Comparison of ENCODE assay signal across 7 mouse cellular contexts in genomic region chr1:167284837-167285319, GRCm38 (mm10). TPM values are rescaled to one million over a fixed set of nuclear protein-coding genes. Genes with fewer than 3 reads are reported as not detected.
DNase-seq lines count a peak whose midpoint lies in the region; ATAC-seq lines count a peak whose summit lies in the region.

No protein-coding gene starts in this region.

- H3K9me3 ChIP-seq in limb, embryonic 13.5 days: no peaks in the 10 kb centered on the region
- no peaks in the 10 kb centered on the region for H3K9me3 ChIP-seq in midbrain, embryonic 15.5 days

- H3K4me1 ChIP-seq in limb, embryonic 13.5 days: peaks cover 21% of the 10 kb centered on the region
- H3K4me1 ChIP-seq in midbrain, embryonic 15.5 days: peaks cover 31% of the 10 kb centered on the region

- peaks cover 6% of the 10 kb centered on the region; the same call in 1 of the 2 replicates for H3K27me3 ChIP-seq in limb, embryonic 13.5 days
- no peaks in the 10 kb centered on the region for H3K27me3 ChIP-seq in midbrain, embryonic 15.5 days (replicated peaks)

- H3K4me2 ChIP-seq in limb, embryonic 13.5 days (replicated peaks): peak overlapping the region; percentile 78
- H3K4me2 ChIP-seq in midbrain, embryonic 15.5 days: peak overlapping the region; percentile 74

- WGBS in limb, embryonic 13.5 days: under 1% methylated on average over 51 of the region's 51 CpGs
- WGBS in midbrain, embryonic 15.5 days: under 1% methylated on average over 51 of the region's 51 CpGs

- peak; percentile 88 for DNase-seq in adrenal gland, adult 8-10 months
- DNase-seq in embryo, embryonic 9.5 days (ENCODE audit: extremely low spot score): peak; percentile 94
- DNase-seq in kidney, adult 11 months: peak; percentile 90
- peak; percentile 57 to 67 for DNase-seq in spleen, adult 18-20 months

- ATAC-seq in granulocyte monocyte progenitor cell, adult 5-6 weeks (replicated peaks; ENCODE audit: poor library complexity, severe bottlenecking): peak; percentile 49
- peak; percentile 94 for ATAC-seq in limb, embryonic 13.5 days (ENCODE audit: low FRiP score, low read depth)
- ATAC-seq in midbrain, embryonic 15.5 days (replicated peaks): peak; percentile 91

- peaks cover 4% of the 10 kb centered on the region; the same call in 1 of the 2 replicates for H3K36me3 ChIP-seq in limb, embryonic 13.5 days
- no peaks in the 10 kb centered on the region for H3K36me3 ChIP-seq in midbrain, embryonic 15.5 days (replicated peaks)

- peak overlapping the region; percentile 94 for H3K27ac ChIP-seq in limb, embryonic 13.5 days
- H3K27ac ChIP-seq in midbrain, embryonic 15.5 days: peak overlapping the region; percentile 97

- H3K9ac ChIP-seq in limb, embryonic 13.5 days: peak overlapping the region; percentile 91
- peak overlapping the region; percentile 85 for H3K9ac ChIP-seq in midbrain, embryonic 15.5 days

- peak overlapping the region; percentile 87 for H3K4me3 ChIP-seq in limb, embryonic 13.5 days
- H3K4me3 ChIP-seq in midbrain, embryonic 15.5 days: peak overlapping the region; percentile 88

RNA-seq across cellular contexts. Expression of gene Uck2, which starts 0.2 kb away (rescaled TPM):
- 10 to 100 TPM; 30.9 to 55.9 (median 45.0) TPM for total RNA-seq in adrenal gland, adult 8-10 months (2022)
- total RNA-seq in granulocyte monocyte progenitor cell, adult 5-6 weeks (2014; fragmentation: Nextera tagmentation): 181 and 224 TPM in 2 replicates
- 223 and 286 TPM in 2 replicates for total RNA-seq in granulocyte monocyte progenitor cell, adult 5-6 weeks (2017)
- 78.3 and 83.2 TPM in 2 replicates for polyA plus RNA-seq in limb, embryonic 13.5 days (2015; fragmentation: Nextera tagmentation; extraction: Ambion mirVana)
- 50.1 and 50.9 TPM in 2 replicates for polyA plus RNA-seq in midbrain, embryonic 15.5 days (2015; fragmentation: Nextera tagmentation; extraction: Ambion mirVana)

RNA-seq across cellular contexts. Expression of gene Tmco1, which starts 23.3 kb away (rescaled TPM):
- 100 to 1,000 TPM; 145 to 176 (median 155) TPM for total RNA-seq in adrenal gland, adult 8-10 months (2022)
- 97.6 and 127 TPM in 2 replicates for total RNA-seq in granulocyte monocyte progenitor cell, adult 5-6 weeks (2014; fragmentation: Nextera tagmentation)
- total RNA-seq in granulocyte monocyte progenitor cell, adult 5-6 weeks (2017): 170 and 172 TPM in 2 replicates
- 80.4 and 81.8 TPM in 2 replicates for polyA plus RNA-seq in limb, embryonic 13.5 days (2015; fragmentation: Nextera tagmentation; extraction: Ambion mirVana)
- polyA plus RNA-seq in midbrain, embryonic 15.5 days (2015; fragmentation: Nextera tagmentation; extraction: Ambion mirVana): 65.2 and 70.6 TPM in 2 replicates

Comparison
In these comparisons a context has a peak if more than half of its experiments do, and no peak if none do; other contexts are left out.
1. Peak in every context shown above with its lines: DNase-seq, ATAC-seq, H3K4me3 ChIP-seq and H3K27ac ChIP-seq.